Mouse (Mus musculus) heart, adult 2 months (tissue): ENCODE results near the gene Tomm40.

Experiments
- CTCF ChIP-seq: fragments of 200-600 bp; IDR thresholded peaks from 2 replicates; pipeline ENCODE4 v1.8.1; 2022; ENCODE audit warnings: antibody characterized with exemption, mild to moderate bottlenecking, moderate library complexity
- EP300 ChIP-seq: fragments of 200-500 bp; IDR thresholded peaks from 2 replicates; pipeline ENCODE4 v1.6.1; 2011; ENCODE audit warnings: low read depth, low read length, control low read depth; ENCODE audit not compliant: insufficient read depth
- POLR2A ChIP-seq: fragments of 200-500 bp; IDR thresholded peaks from 2 replicates; pipeline ENCODE4 v1.6.1; 2011; ENCODE audit warnings: mild to moderate bottlenecking, low read depth, low read length, control low read depth; ENCODE audit not compliant: insufficient read depth

- TF ChIP-seq CTCF: no peak
- TF ChIP-seq POLR2A: no peak
- no peak for TF ChIP-seq EP300
These were observed 10.0 kb downstream of the Tomm40 start for GRCm38 (mm10) chr7:19705271-19705670.
